Mouse (Mus musculus): ENCODE data around the gene Ctdspl2.

Gene Ctdspl2

GRCm38 (mm10) chr2:122059365-122060115 lies 103.7 kb downstream of the Ctdspl2 start:
- no peak for DNase-seq (ENCODE audit: low read depth)

Measured in c-Kit-positive CD71-positive TER-119-negative erythroid progenitor cells, embryonic 14.5 days (primary cell).